Mouse (Mus musculus) E14TG2a.4 (cell line): ENCODE data around the gene Snx20.

ENCODE experiments used
- CTCF ChIP-seq: conservative IDR thresholded peaks from 2 replicates; pipeline ENCODE4 v1.5.1; 2014; ENCODE audit warnings: low read length
- NANOG ChIP-seq: IDR thresholded peaks from 2 replicates; pipeline ENCODE4 v1.6.1; 2014; ENCODE audit warnings: borderline replicate concordance, low read length, mixed read lengths

- no peak for TF ChIP-seq CTCF
- TF ChIP-seq NANOG: no peak
Observed at GRCm38 (mm10) chr8:88655334-88655733, 19.4 kb upstream of the Snx20 start.
